Mouse (Mus musculus): ENCODE measurements around the gene Hfe.

DNA sequence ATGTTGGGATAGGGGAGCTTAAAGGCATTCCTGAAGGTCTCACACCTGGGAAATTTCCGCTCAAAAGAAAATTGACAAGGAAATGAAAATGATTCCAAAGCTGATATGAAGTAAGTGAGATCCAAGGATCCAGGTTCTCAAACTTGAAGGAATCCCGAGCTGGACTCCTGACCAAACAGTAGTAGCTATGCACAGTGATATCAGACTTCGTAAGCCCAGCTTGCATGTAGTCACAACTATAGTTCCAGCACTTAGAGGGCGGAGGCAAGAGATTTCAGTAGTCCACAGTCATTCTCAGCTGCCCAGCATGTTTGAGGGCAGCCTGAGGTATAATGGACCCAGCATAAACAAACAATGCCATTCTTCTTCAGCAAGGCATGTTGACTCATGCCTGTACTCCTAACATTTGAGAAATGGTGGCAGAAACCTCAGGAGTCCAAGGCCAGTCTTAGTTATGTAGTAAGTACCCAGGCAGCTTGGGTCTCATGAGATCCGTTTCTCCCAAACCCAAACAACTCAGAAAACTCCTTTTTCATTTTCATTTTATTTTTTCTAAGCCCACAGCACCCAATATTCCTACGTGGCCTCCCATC is 28.6 kb downstream of the Hfe start:
- no peak for TF ChIP-seq CTCF (IDR thresholded peaks at IDR 0.05; ENCODE audit: borderline replicate concordance, insufficient read depth, low read length)
- no peak for TF ChIP-seq POLR2A (IDR thresholded peaks at IDR 0.05; ENCODE audit: low read depth, low read length)
